Mouse (Mus musculus): ENCODE measurements around the gene Dusp6. TPM values are rescaled to one million over a fixed set of nuclear protein-coding genes. Genes with fewer than 3 reads are reported as not detected.
"Not testable (repeated sequence)": the region's sequence is repeated elsewhere in the genome, so short reads cannot be mapped to it uniquely, and the experiment has no call there.

The Dusp6 gene
- 10 to 100 TPM; 37.0 to 38.2 TPM for total RNA-seq (2021)

- DNase-seq, result peak; percentile 95
Observed at GRCm38 (mm10) chr10:99262867-99263379, at the start of gene Dusp6. Dusp6 (plus strand) TSS chr10:99263231.

- no peak for DNase-seq
Observed at GRCm38 (mm10) chr10:99214421-99215299, 48.4 kb upstream of the Dusp6 start.

GRCm38 (mm10) chr10:99216570-99216969 lies 46.5 kb upstream of the Dusp6 start:
- not testable (repeated sequence) for DNase-seq

- no peak for DNase-seq
Observed at GRCm38 (mm10) chr10:99221540-99221939, 41.5 kb upstream of the Dusp6 start.

- DNase-seq, result no peak
Observed at GRCm38 (mm10) chr10:99222726-99223125, 40.3 kb upstream of the Dusp6 start.

- DNase-seq, result no peak
Observed at GRCm38 (mm10) chr10:99224218-99224617, 38.8 kb upstream of the Dusp6 start.

- DNase-seq, result no peak
Observed at GRCm38 (mm10) chr10:99226782-99227181, 36.2 kb upstream of the Dusp6 start.

GRCm38 (mm10) chr10:99227968-99228864 lies 34.8 kb upstream of the Dusp6 start:
- DNase-seq, result no peak

GRCm38 (mm10) chr10:99229031-99229684 lies 33.9 kb upstream of the Dusp6 start:
- peak; percentile 43 for DNase-seq

- no peak for DNase-seq
Observed at GRCm38 (mm10) chr10:99232518-99233227, 30.4 kb upstream of the Dusp6 start.

- no peak for DNase-seq
Observed at GRCm38 (mm10) chr10:99234336-99234735, 28.7 kb upstream of the Dusp6 start.

- no peak for DNase-seq
Observed at GRCm38 (mm10) chr10:99235081-99235480, 27.9 kb upstream of the Dusp6 start.

GRCm38 (mm10) chr10:99237205-99237832 lies 25.7 kb upstream of the Dusp6 start:
- DNase-seq, result no peak

- no peak for DNase-seq
Observed at GRCm38 (mm10) chr10:99238537-99238936, 24.5 kb upstream of the Dusp6 start.

- no peak for DNase-seq
Observed at GRCm38 (mm10) chr10:99241284-99241828, 21.7 kb upstream of the Dusp6 start.

GRCm38 (mm10) chr10:99241829-99242711 lies 21.0 kb upstream of the Dusp6 start:
- DNase-seq, result no peak

- no peak for DNase-seq
Observed at GRCm38 (mm10) chr10:99242721-99243120, 20.3 kb upstream of the Dusp6 start.

GRCm38 (mm10) chr10:99243907-99244489 lies 19.0 kb upstream of the Dusp6 start:
- DNase-seq, result no peak

- DNase-seq, result no peak
Observed at GRCm38 (mm10) chr10:99244655-99245260, 18.3 kb upstream of the Dusp6 start.
